Mouse (Mus musculus): Measurements from ENCODE around the gene Xpnpep1.
A peak's percentile ranks its signal among the peaks of the same experiment; 100 is the strongest.

Xpnpep1 gene

DNA sequence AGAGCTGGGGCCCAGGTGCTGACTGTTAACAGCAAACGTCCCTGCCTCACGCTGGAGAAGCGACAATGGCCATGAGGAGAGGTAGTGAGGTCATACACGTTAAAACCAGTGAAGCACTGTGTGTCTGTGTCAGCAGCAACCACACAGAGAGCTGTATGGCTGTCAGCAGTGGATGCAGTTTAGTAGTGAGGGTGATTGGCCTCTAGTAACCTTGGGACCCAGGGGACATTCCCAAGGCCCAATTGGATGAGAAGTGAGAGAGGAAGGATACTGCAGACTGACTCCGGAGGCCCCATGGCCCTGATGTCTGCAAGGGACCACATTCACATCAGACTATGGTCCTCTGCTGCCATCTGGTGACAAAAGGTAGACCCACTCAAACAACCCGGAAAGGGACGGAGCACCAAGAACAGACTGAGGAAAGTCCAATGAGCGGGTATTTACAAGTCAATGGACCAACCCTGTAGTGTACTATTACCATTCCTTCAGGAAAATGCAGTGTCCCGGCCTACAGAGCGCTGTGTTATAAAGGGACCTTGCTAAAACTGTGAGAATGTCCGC, 47.1 kb downstream of the Xpnpep1 start:
- peak; percentile 33 for DNase-seq (ENCODE audit: extremely low spot score)

DNA sequence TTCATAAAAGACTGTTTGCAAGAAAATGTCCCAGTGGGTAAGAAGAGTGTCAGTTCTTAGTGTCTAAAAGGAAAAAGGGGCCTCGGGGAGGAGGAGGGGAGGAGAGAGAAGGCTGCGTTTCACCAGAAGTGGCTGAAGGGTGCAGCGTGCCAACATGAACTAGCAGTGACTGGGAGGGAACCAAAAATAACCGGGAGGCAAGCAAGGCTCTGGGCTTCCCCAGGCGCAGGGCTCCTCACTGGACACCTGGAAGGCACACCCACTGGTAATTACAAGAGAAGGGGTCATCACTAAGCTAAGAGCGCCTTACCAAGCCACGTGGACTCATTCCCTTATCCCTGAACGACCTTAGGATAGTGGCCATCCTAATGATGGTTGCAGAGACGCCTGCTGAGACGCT, 48.1 kb downstream of the Xpnpep1 start:
- DNase-seq (ENCODE audit: extremely low spot score): no peak

DNA sequence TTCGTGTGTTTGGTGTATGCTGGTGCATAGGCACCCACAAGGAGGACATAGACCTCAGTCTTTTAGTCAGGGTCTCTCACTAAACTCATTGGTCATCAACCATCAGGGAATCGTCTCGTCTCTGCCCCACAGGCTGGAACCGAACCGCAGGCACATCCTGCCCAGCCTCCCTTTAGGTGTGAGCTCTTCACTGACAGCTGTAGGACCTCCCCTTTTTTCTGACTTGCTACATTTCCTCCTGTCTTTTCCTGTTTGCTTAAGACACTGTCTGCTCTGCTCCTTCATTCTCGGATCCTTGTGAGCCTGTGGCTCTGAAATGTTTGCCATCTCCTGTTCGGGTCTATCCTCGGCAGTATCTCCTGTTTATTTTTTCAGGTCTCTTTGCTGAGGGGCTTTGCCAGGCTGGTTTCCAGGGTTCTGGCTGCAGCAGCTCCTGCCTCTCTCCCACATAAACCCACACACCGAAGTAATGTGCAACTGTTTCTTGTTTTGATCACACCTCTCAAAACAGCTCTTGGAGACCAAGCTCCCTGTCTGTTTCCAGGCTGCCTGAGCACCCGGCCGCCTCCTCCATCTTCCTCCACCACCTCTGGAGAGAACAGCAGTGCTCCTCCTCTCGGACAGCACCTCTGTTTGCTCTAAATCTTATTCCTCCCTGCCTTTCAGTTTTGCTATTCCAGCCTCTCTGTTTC, 60.8 kb downstream of the Xpnpep1 start:
- DNase-seq (ENCODE audit: extremely low spot score): no peak

DNA sequence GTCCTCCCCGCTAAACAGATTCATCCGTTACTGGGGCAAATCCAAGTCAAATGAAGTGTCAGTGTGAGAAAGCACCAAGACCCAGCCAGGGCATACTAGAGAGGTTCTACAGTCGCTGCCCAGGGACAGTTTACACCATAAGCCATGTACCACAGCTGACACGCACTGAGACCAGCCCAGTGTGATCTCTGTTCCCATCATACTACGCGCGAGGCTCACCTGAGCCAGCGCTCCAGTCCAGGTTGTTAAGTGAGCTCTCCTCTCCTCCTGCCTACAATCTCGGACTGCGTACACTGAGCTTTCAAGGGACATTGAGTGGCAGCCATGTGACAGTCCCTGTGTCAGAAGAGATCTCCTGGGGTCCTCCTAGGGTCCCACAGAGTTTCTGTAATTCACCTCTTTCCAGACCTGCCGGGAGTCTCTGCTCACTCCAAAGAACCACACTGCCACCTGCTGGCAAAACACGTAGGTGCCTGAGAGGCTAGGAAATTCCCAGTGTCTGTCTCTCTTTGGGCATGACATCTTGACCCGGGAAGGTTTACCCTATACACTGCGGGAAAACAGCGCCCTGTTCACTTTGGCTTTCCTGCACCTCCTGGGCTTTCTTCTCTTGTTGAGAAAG, 64.3 kb downstream of the Xpnpep1 start:
- DNase-seq (ENCODE audit: extremely low spot score): peak; percentile 74

DNA sequence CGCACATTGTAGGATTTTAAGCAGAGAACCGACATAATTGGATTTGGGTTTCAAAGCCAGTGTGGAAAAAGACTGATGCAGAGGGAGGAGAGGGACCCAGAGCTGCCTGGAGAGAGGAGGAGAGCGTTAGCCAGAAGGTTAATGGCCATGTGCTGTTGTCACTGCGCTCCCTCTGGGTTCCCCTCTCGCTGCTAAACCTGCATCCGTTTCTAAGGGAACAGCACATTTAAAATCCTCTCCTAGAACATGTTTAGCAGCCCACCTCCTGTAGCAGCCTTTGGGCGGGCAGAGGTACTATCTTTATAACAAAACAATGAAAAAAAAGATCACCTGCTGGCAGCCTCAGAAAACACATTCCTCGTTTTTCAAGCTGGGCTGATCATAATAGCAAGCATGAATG, 73.7 kb downstream of the Xpnpep1 start:
- no peak for DNase-seq (ENCODE audit: extremely low spot score)

DNA sequence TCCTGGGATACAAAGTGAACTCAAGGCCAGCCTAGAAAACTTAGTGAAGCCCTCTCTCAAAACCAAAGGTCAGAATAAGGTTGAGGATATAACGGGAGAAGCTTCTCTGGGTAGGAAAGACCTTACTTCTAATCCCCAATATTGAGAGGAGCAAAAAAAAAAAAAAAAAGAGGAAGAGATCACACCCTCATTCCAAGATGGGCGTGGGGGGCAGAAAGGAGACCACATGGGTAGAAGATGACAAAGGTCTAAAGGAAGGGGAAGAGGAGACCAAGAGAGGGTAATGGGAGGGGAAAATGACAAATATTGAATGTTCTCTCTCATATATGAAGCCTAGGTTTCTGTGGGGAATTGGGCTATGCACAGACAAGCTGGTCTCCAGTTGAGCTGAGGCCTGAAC, 77.3 kb downstream of the Xpnpep1 start:
- no peak for DNase-seq (ENCODE audit: extremely low spot score)

DNA sequence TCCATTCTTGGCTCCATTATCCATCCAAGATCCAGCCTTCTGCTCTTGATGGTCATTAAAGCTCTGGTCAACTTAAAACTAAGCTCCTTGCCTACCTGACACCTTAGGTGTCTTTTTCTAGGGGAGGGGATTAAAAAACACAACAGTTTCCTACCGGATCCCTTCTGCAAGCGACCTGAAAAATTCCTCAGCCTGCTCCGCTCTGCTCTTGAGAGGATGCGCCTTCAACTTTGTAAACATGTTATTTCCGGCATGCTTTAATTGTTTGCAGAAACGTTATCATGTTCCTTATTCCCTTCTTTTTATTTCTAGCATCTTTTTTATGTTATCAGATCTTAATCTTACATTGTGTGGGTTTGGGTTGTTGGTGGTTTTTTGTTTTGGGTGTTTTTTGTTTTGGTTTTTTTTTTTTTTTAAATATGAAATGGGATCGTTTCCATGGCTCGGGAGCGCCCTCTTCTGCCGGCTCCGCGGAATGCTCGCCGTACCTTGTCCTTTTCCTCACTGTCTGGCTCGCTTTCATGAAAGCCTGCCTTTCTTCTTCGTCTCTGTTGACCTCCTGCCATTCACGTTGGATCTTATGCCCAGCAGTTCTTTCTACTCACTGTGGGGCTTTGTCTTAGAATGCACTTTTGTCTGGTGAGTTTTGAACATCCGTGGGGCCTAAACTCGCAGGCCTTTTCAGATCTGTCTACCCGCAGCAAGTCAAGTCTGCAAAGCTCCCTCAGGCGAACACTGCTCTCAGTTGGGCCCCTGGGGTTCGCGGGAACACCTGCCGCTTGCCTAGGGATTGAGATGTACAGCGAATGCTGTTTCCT, 117.1 kb downstream of the Xpnpep1 start:
- peak; percentile 58 for DNase-seq (ENCODE audit: extremely low spot score)

DNA sequence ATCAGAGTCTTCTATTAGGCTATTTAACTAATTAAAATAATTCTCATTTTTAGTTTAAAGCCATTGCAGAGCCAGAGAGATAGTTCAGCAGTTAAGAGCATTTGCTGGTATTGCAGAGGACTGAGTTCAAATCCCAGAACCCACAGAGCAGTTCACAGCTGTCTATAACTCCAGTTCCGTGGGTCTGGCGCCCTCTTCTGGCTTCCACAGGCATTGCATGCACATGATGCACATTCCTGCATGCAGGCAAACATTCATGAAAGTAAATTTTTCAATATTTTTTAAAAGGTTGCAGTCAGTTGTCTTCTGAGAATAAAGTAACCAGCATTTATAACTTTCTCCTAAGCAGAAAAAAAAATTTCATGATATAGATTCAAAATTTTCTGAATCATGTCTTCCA, 135.8 kb downstream of the Xpnpep1 start:
- DNase-seq (ENCODE audit: extremely low spot score): no peak

DNA sequence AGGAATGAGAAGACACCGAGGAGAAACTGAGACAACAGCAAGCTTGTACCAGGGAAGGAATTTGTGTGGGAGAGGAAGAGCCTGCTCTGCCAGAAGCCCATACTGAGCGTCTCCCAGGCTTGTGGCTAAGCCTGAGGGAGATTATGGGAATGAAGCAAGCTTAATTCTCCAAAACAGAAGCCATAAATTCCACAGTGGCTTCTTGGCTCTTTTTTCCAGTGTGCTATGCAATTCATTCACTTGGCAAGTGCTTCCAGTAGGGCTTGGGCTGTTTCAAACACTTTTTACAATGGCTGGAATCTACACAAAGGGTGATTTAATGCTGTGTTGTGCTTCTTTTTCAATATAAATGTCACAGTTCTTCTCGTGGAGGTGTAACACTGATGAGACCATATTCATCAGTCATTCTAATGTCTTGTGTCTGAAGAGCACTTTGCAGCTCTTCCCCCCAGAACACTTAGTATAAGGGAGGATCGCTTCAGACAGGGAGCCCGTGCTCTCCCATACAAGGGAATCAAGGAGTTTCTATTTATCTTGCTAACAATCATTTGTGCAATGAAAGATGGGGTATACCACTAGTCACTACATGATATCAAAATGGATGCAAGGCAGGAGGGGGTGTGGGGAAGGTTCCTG, 148.1 kb downstream of the Xpnpep1 start:
- no peak for DNase-seq (ENCODE audit: extremely low spot score)

All from embryo, embryonic 9.5 days (tissue).